Mouse (Mus musculus) stomach, postnatal 0 days (tissue): ENCODE data around the gene Rhd.

Experiments used
- CTCF ChIP-seq: IDR thresholded peaks from 2 replicates; pipeline ENCODE4 v1.5.1; 2016; ENCODE audit warnings: antibody characterized with exemption, low read depth, mild to moderate bottlenecking, moderate library complexity
- EP300 ChIP-seq: optimal IDR thresholded peaks from 2 replicates; pipeline ENCODE3; 2016; ENCODE audit warnings: antibody characterized with exemption

- TF ChIP-seq CTCF: no peak
- no peak for TF ChIP-seq EP300
Observed at GRCm38 (mm10) chr4:134852438-134853255, 11.7 kb upstream of the Rhd start.
